Mouse (Mus musculus): Measurements from ENCODE around the gene Sacs. TPM values are rescaled to one million over a fixed set of nuclear protein-coding genes. Genes with fewer than 3 reads are reported as not detected.

Sacs gene
- polyA plus RNA-seq, 1 experiment, result 0.88 TPM

- TF ChIP-seq POLR2A (IDR thresholded peaks at IDR 0.05; ENCODE audit: low read depth, low read length) (no peak), CTCF (IDR thresholded peaks at IDR 0.05; ENCODE audit: extremely low read depth, insufficient read depth, insufficient read length, insufficient replicate concordance) (no peak)
Measured at GRCm38 (mm10) chr14:61288606-61289286, 150.5 kb downstream of the Sacs start.

More at GRCm38 (mm10) chr14:61288606-61289286, 150.5 kb downstream of the Sacs start:
- DNase-seq (ENCODE audit: low read depth in 1 of 2, low spot score in 2 of 2), result no peak
- H3K27me3 ChIP-seq (ENCODE audit: control insufficient read depth, insufficient read depth, low read length), result no peaks in the 10 kb centered on the region
- H3K36me3 ChIP-seq (ENCODE audit: control insufficient read depth, insufficient read depth, low read length), result no peaks in the 10 kb centered on the region
- 12% methylated on average over 19 of the region's 19 CpGs for WGBS
- H3K27ac ChIP-seq (ENCODE audit: insufficient read depth, low read length), result no peak overlapping the region
- H3K4me3 ChIP-seq (ENCODE audit: extremely low read depth, insufficient read depth, insufficient read length), result peak overlapping the region; percentile 6; the same call in 1 of the 2 replicates
- peaks cover 3% of the 10 kb centered on the region; the same call in 1 of the 2 replicates for H3K4me1 ChIP-seq (ENCODE audit: control insufficient read depth, insufficient read depth, insufficient read length)

Other genes starting within 250 kb of the Sacs start
- 1.2 and 1.9 TPM in 2 replicates for gene Tnfrsf19, start 92.0 kb upstream of the Sacs start, polyA plus RNA-seq (2012; rRNA removed)
- gene Sgcg, start 120.0 kb downstream of the Sacs start, polyA plus RNA-seq (2012; rRNA removed), result 0.16 and 0.31 TPM in 2 replicates
- gene Arl11, start 171.3 kb downstream of the Sacs start, polyA plus RNA-seq (2012; rRNA removed), result 3.0 and 3.8 TPM in 2 replicates
- gene Ebpl, start 222.0 kb downstream of the Sacs start, polyA plus RNA-seq (2012; rRNA removed), result 0.83 and 1.1 TPM in 2 replicates

All from spleen, adult 2 months (tissue).